Mouse (Mus musculus) left cerebral cortex, adult 9 months (tissue): ENCODE measurements at regions not wholly inside any gene's neighbourhood (a gene's known extent, or its start where the extent isn't known, plus 50 kb on each side); places are given as distances from the start of the nearest gene placed in this dataset.

Experiments used
- DNase-seq, 2 experiments: peaks; one replicate each; pipeline ENCODE4 v3.0.0; 2022; ENCODE audit warnings: low spot score in 2 of 2

DNA sequence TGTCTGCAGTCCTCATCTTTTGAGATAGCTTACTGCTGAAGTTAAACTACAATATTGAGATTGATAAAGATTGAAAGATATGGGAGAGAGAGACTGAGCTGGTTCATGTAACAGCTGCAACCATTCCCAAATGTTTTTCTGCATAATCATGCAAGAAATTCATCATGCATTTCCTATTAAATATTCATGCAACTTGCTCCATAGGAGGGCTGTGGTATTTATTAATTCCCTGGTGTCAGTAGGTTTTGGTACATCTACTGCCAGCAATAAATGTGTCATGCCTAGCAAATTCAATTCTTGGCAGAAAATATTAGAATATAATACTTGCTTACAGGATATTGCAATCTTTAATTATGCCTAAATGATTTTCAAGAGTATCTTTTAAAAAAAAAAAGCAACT, 125.5 kb upstream of the Rbms1 start:
- no peak for DNase-seq

DNA sequence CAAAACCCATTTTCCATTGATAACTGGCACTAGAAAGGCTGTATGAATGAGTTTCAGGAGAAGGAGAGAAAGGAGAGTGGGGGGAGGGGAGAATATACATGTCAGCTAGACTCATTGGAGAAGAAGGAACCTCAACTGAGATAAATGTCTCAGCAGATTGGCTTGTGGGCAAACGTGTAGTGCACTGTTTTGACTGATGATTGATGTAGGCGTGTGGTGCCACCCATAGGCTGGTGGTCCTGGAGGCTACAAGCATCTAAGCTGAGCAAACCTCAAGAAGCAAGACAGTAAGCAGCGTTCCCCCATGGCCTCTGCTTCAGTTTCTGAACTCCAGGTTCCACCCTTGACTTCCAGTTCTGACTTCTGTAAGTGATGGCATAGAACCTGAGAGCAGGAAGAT, 121.8 kb upstream of the Rbms1 start:
- no peak for DNase-seq

GRCm38 (mm10) chr2:61083100-61083499, 120.1 kb upstream of the Rbms1 start:
- no peak for DNase-seq

- DNase-seq, result no peak
Measured at GRCm38 (mm10) chr2:61082640-61083039, 119.6 kb upstream of the Rbms1 start.

GRCm38 (mm10) chr2:61080006-61080405, 117.0 kb upstream of the Rbms1 start:
- DNase-seq, result no peak

GRCm38 (mm10) chr2:61071025-61071424, 108.0 kb upstream of the Rbms1 start:
- no peak for DNase-seq

DNA sequence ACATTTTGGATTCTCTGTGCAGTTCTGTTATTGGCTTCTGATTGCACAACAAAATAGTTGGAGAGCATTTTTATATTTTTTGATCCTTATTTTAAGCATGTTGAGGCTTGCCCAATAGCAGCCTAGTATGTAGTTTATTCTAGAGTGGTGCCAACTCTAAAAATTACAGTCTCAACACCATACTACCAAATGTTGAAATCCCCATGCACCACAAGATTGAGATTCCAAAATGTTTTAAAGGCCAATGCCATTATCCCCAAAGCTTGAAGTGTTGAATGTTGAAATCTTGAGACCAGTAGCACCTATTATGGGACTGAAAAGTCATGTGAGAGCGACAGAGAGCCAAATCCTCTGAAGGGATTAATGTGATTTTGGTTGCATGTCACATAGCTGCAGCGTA, 104.9 kb upstream of the Rbms1 start:
- DNase-seq, result no peak

- no peak for DNase-seq
Measured at GRCm38 (mm10) chr2:61062125-61062524, 99.1 kb upstream of the Rbms1 start.

GRCm38 (mm10) chr2:61060906-61061305, 97.9 kb upstream of the Rbms1 start:
- DNase-seq, result no peak

- no peak for DNase-seq
Measured at GRCm38 (mm10) chr2:61058545-61059235, 95.7 kb upstream of the Rbms1 start.

- DNase-seq, result no peak
Measured at GRCm38 (mm10) chr2:61052296-61052695, 89.3 kb upstream of the Rbms1 start.

DNA sequence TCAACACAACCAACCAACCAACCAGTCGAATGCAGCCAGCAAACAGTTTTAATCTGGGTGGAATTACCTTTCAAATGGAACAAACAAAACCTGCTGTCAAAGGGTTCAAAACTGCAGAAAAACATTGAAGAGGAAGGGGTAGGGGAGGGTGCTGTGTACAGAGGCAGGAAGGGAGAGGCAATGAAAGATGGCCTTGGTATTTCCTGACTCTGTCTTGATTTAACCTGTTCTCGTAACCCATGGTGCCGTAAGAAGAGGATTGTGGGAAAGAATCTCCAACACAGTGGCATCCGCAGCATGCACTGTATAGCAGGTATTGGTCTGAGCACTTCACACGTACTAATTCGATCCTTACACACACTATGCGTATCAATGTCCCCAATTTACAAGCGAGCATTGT, 88.8 kb upstream of the Rbms1 start:
- DNase-seq, result no peak

DNA sequence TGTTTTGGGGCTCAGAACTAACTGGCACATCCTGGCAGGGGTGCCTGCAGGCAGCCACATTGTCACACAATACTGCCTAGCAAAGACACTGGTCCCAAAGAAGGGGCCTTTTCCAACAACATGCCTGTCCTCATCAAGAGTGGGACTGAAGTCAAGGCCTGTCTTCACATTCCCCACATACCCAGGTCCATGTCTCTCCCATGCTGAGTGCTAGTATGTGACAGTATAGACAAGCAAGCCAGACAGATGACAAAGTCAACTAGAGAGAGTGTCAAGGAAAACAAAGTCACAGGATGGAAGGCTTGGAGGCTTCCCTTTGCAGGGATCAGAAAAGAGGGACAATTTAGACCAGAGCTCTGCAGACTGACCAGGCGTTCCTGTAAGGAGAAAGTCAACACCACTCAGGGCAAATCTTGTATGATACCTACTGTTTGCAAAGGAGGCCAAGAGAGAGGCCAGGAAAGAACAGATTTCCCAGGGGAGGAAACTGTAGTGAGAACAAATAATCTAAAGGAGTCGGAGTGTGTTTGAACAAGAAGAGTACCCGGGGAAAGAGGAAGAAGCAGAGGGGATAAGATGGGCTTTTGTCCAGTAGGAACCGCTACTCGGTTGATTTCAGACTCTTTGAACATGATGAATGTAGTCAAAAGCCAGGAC, 83.2 kb upstream of the Rbms1 start:
- no peak for DNase-seq

DNA sequence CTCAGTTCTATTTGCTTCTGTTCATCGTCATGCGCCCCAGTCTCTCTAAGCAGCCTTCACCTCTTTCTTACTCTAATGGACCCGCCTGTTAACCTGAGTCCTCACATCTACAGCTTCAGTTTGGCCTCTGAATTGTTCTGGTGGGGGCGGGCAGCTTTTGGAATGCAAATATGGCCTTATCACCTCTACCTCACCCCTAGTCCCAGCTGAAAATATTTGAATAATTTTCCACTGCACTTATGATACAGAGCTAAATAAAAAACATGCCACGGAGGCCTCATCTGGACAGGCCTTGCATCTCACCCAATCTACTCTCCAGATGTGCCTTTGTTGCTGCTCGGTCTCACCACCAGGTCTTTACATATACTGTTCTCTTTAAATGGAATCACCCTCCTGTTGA, 82.5 kb upstream of the Rbms1 start:
- DNase-seq, result no peak

DNA sequence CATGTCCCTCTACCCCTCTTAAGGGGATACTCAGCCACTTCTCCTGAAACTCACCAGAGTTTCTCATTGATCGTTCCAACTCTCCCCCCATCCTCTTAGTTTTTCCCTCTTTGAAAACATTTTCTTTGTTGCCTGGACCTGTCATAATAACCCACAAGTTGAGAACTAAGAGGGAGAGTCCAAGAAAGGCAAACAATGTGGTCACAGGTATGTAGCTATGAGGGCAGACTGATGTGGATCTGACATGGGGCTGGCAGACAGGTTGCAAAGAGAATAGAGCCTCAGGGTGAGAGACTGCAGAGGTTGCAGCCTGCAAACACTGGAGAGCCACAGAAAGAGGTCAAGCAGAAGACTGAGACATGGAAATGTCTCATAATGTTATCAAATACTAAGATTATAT, 69.9 kb upstream of the Rbms1 start:
- DNase-seq, result no peak

GRCm38 (mm10) chr2:61029706-61030105, 66.7 kb upstream of the Rbms1 start:
- DNase-seq, result no peak

GRCm38 (mm10) chr2:61028578-61028977, 65.6 kb upstream of the Rbms1 start:
- DNase-seq, result no peak

GRCm38 (mm10) chr2:61027686-61028085, 64.7 kb upstream of the Rbms1 start:
- DNase-seq, result no peak

DNA sequence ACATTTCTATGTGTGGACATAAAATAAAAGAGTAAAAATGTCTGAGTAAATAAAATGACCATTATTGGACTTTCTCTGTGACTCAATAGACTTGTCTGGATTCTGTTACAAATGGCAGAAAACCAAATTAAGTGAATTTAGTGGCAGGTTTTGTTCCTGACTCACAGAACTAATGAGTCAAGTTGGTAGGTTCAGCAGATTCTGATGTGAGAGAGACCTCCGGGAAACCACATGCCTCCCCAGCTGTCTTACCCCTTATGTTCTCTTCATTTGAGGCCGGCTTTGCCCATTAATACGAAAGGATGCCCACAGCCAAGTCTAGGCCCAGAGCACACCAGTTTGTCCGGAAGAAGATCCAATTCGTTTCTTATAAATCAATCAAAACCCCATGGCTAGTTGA, 59.4 kb upstream of the Rbms1 start:
- no peak for DNase-seq

GRCm38 (mm10) chr2:61020791-61021190, 57.8 kb upstream of the Rbms1 start:
- no peak for DNase-seq

DNA sequence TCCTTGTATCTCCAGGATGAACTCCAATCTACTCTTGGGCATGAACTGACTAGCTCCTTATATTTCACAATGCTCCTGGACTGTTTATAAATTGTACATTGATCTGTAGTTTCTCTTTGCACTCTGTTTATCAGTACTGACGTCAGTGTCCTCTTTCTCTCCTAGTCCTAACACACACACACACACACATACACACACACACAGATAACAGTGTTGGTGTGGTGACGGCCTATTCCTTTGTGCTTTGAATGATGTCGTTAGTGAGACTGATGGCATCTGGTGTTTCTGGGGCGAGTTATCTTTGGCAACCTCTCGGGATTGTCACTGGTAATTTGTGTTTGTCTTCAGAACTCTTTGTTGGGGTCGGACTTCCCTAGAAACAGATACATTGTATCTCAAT, 50.0 kb upstream of the Rbms1 start:
- no peak for DNase-seq
